Mouse (Mus musculus) heart, postnatal 10 days (tissue): ENCODE measurements around the gene Fkbp1a. TPM values are rescaled to one million over a fixed set of nuclear protein-coding genes. Genes with fewer than 3 reads are reported as not detected.

Experiments
- DNase-seq, 2 experiments: peaks; one replicate each; pipeline ENCODE4 v3.0.0; 2021
- intact Hi-C: fragments of 180-260 bp; cut with DNase I; formaldehyde crosslinking; loops from one replicate; pipeline ENCODE4 v1.15.1; 2025
- total RNA-seq, 2 experiments: library from RNA; stranded (reverse); gene quantifications; 2 replicates each; pipeline ENCODE4 v1.2.3; 2021

The Fkbp1a gene
- total RNA-seq, 2 experiments from 2014 or later = 377 to 378 TPM

GRCm38 (mm10) chr2:151603630-151604029, 61.3 kb downstream of the Fkbp1a start:
- intact Hi-C loops = no loop called here
- no peak for DNase-seq

DNA sequence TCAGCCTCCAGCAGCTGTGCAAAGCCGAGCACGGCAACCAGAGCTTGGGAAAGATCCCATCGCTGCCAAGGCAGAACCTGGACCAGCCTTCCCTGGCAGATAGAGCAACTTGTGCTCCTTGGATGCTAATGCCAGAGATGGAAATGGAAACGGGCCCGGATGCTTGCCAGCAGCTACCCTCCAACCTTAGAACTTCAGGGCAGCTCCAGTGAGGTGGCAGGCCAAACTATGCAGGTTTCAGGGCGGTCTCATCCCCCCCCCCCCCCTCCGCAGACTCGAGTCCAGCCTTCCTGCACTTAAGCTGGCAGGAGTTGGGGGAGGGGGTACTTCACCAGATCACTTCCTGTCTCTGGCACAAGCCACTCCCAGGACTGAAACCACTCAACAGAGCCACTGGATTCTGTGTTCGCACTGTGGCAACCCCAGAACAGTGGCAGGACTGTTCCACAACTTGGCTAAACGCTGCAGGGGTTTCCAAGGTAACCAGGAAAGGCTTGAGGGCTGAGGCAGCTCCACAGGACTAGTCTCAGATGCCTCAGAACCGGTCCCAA, 63.2 kb downstream of the Fkbp1a start:
- intact Hi-C loops = no loop called here
- no peak for DNase-seq

- intact Hi-C loops = no loop called here
- no peak for DNase-seq
These were observed 66.2 kb downstream of the Fkbp1a start for GRCm38 (mm10) chr2:151608435-151608834.

DNA sequence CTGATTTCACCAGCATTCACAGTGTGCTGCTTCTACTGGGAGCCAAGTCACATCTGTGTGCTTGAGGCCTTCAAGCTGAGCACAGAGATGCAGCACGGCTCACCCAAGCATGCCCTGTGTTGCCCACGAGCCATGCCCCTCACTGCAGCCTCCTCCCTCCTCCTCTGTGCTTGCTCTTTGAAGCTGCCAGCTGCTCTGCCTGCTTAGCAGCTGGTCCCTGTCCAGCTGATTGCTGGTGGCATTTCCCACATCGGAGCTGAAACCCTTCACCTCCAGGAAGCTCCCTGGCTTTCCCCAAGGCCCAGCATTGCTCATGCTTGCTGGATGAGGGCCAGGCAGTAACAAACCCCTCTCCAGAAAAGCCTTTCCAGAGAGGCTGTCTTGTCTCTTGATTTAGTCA, 67.7 kb downstream of the Fkbp1a start:
- DNase-seq = peak; percentile 10 to 14
- intact Hi-C loops = no loop called here

Other genes starting within 250 kb of the Fkbp1a start
- not detected for gene 4921509C19Rik, start 66.3 kb upstream of the Fkbp1a start, total RNA-seq
- 100 to 1,000 TPM in 1 of 2 experiments, 10 to 100 TPM in 1; 93.3 to 102 TPM for gene Nsfl1c, start 48.3 kb upstream of the Fkbp1a start, total RNA-seq
- gene Sdcbp2, start 30.1 kb downstream of the Fkbp1a start, total RNA-seq = 1 to 10 TPM; 1.6 to 3.2 TPM
- gene Snph, start 90.1 kb downstream of the Fkbp1a start, total RNA-seq = 1 to 10 TPM; 2.3 to 3.1 TPM
- gene Rad21l, start 126.0 kb downstream of the Fkbp1a start, total RNA-seq = not detected
- gene Tmem74b, start 159.5 kb downstream of the Fkbp1a start, total RNA-seq = 1 to 10 TPM; 3.1 to 4.5 TPM
- 10 to 100 TPM; 31.6 to 33.5 TPM for gene Psmf1, start 201.7 kb downstream of the Fkbp1a start, total RNA-seq